Mouse (Mus musculus): ENCODE measurements around the gene Nrxn2. TPM values are rescaled to one million over a fixed set of nuclear protein-coding genes. Genes with fewer than 3 reads are reported as not detected.

The Nrxn2 gene
- polyA plus RNA-seq, 1 experiment from 2014 or later: 0.98 TPM

DNA sequence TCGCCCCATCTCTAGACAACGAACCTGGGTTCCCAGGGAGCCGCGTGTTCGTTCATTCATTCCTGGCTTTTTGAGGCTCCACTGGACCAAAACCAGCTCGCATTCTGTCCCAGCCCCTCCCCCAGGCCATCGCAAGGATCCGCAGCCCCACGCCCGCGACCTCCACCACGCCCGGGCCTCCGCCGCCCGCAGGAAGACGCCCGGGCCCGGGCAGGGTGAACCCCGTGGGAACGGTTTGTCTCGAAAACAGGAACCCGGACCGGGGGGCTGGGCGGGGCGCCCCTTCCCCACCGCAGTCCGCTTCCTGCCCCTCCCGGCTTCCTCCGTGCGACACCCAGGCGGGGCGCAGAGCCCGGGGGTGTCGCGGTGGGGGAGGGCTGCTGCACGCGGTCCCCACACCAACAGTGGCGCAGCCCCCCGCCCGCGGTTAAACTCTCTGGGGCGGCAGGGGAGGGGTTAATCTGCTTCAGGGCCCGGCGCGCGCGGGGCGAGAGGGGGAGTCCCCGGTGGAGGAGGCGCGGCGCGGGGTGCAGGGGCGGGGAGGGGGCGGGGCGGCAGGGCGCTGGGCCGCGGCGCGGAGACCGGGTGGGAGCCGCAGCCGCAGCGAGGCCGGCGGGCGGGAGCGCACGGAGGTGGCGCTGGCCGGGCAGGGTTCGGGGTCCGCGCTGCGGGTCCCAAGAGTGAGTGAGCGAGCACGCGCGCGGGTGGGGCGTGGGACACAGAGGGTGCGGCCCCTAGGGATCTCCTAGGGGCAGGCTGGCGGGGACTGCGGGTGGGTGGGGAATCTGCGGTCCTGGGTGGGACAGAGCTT lies 19.0 kb upstream of the Nrxn2 start, which contains the start of gene Rasgrp2:
Gene Rasgrp2, plus strand, starts transcription at position 56 of the 811 bp plus-strand sequence.
- H3K27me3 ChIP-seq (ENCODE audit: control insufficient read depth, insufficient read depth, low read length): peaks cover 26% of the 10 kb centered on the region
- H3K27ac ChIP-seq (ENCODE audit: low read length): peak within 1 kb of the TSS; percentile 69
- peak; percentile 31; the same call in 1 of the 2 replicates for ATAC-seq (ENCODE audit: insufficient read depth, low FRiP score)
- H3K4me3 ChIP-seq (replicated peaks; ENCODE audit: low read length): peak within 1 kb of the TSS; percentile 66
- H3K36me3 ChIP-seq (ENCODE audit: control insufficient read depth, insufficient read depth, low read length): no peaks in the 10 kb centered on the region
- H3K4me2 ChIP-seq (ENCODE audit: low read depth, low read length): peak within 1 kb of the TSS; percentile 100
- no peaks in the 10 kb centered on the region for H3K9me3 ChIP-seq (replicated peaks; ENCODE audit: control insufficient read depth, low read length)
- H3K4me1 ChIP-seq (ENCODE audit: control insufficient read depth, insufficient read depth, low read length): peaks cover 34% of the 10 kb centered on the region
- peak within 1 kb of the TSS; percentile 82 for H3K9ac ChIP-seq (ENCODE audit: low read length)
- WGBS: under 1% methylated on average over 72 of the region's 87 CpGs

DNA sequence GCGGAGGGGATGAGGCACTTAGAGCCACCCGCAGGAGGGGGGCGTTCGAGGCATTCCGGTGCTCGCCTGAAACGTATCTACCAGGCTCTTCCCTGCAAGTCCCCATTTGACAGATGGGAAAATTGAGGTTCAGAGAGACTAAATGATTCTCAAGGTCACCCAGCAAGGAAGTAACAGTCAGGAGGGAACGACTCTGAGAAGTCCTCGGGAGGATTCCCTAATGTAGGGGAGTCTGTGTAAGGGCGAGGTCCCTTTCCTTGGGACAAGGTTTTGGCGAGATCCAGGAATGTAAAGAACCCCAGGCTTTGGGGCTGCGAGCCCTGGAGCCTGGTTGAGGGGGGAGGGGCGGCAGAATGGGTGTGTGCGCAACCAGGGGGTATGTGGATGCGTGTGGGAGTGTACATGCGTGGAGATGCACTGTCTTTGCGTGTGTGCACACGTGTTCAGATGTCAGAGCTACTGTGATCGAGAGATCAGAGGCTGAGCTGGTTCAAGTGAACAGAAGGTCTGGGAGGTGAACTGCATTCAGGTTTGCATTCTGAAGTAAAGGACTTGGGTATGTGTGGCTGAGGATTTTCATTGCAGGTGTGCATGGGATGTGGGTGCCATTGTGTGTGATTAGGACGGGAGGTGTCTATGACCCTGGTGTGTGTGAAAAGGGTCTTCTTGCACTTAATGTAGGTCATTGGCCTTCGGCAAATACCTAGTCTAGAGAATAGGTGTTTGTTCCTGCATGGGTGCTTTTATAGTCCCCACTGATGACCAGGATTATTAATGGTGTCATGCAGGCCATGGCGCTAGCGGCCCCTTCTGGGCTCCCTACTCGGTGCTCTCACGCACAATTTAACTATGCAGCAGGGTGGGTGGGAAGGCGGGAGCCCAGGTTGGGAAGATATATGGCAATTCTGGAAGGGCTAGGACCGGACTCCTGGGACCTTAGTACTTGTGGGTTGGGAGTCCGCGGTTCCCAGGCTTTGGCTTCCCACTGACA lies 18.1 kb upstream of the Nrxn2 start:
- 2% methylated on average over 29 of the region's 29 CpGs for WGBS
- Histone ChIP-seq H3K4me1 (ENCODE audit: control insufficient read depth, insufficient read depth, low read length) (peaks cover 34% of the 10 kb centered on the region), H3K27me3 (ENCODE audit: control insufficient read depth, insufficient read depth, low read length) (peaks cover 26% of the 10 kb centered on the region), H3K36me3 (ENCODE audit: control insufficient read depth, insufficient read depth, low read length) (no peaks in the 10 kb centered on the region), H3K27ac (ENCODE audit: low read length) (peak overlapping the region; percentile 52; the same call in 1 of the 2 replicates), H3K9me3 (replicated peaks; ENCODE audit: control insufficient read depth, low read length) (no peaks in the 10 kb centered on the region), H3K4me3 (replicated peaks; ENCODE audit: low read length) (peak overlapping the region; percentile 66), H3K9ac (ENCODE audit: low read length) (peak overlapping the region; percentile 82), H3K4me2 (ENCODE audit: low read depth, low read length) (peak overlapping the region; percentile 100)
- ATAC-seq (ENCODE audit: insufficient read depth, low FRiP score): peak; percentile 6; the same call in 1 of the 2 replicates

DNA sequence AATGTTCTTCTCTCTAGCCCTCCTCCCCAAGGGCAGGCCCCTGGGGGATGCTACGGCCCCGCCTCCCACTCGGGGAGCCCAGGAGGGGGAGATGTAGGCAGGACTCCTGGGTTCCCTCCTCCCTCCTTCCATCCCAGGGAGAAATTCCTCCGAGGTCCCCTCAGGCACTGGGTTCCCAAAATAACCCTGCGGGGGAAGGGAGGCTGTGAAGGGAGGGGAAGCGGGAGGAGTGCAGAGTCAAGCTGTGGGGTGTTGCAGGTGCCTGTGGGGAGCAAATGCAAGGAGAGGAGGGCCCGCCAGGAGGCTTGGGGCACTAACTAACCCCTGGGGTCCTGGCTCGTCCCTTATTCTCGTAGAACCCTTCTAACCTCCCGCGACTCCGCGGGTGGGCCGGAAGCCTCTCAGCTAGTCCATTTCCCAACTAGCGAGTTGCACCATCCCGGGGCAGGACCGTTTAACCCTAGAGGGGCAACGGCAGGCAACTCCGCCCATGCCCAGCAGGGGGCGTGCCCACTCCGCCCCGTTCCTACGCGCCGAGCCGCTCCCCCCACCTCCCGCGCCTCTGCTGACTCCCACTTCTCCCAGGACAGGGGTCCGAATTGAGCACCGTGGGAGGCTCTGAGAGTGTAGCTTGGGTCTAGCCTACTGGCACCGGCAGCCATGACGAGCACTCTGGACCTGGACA lies 17.3 kb upstream of the Nrxn2 start:
- H3K4me1 ChIP-seq (ENCODE audit: control insufficient read depth, insufficient read depth, low read length): peaks cover 34% of the 10 kb centered on the region
- H3K4me3 ChIP-seq (replicated peaks; ENCODE audit: low read length): peak overlapping the region; percentile 66
- ATAC-seq (ENCODE audit: insufficient read depth, low FRiP score): peak; percentile 39
- peak overlapping the region; percentile 100 for H3K4me2 ChIP-seq (ENCODE audit: low read depth, low read length)
- H3K9ac ChIP-seq (ENCODE audit: low read length): peak overlapping the region; percentile 82
- peaks cover 26% of the 10 kb centered on the region for H3K27me3 ChIP-seq (ENCODE audit: control insufficient read depth, insufficient read depth, low read length)
- no peaks in the 10 kb centered on the region for H3K36me3 ChIP-seq (ENCODE audit: control insufficient read depth, insufficient read depth, low read length)
- WGBS: under 1% methylated on average over 32 of the region's 32 CpGs
- H3K9me3 ChIP-seq (replicated peaks; ENCODE audit: control insufficient read depth, low read length): no peaks in the 10 kb centered on the region
- H3K27ac ChIP-seq (ENCODE audit: low read length): peak overlapping the region; percentile 52; the same call in 1 of the 2 replicates

DNA sequence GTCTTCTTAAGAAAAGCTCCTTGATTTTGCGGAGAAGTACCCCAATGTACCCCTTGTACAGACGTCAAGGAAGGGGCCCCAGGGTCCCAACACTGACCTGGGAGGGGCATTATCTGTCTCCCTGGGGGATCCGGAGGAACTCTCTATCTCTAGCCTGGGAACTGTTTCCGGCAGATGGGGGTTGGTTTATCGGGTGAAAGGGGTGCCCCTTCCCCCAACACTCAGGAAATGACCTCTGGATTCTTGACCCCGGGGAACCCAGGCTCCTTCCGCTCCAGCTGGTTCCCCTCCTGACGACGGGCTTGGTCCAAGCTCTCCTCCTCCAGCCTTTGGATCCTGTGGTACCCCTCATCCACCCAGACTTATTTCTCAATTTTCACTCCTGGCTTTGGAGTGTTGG lies 16.6 kb upstream of the Nrxn2 start:
- no peaks in the 10 kb centered on the region for H3K36me3 ChIP-seq (ENCODE audit: control insufficient read depth, insufficient read depth, low read length)
- peak overlapping the region; percentile 19; the same call in 1 of the 2 replicates for H3K27ac ChIP-seq (ENCODE audit: low read length)
- peaks cover 34% of the 10 kb centered on the region for H3K4me1 ChIP-seq (ENCODE audit: control insufficient read depth, insufficient read depth, low read length)
- 11% methylated on average over 9 of the region's 9 CpGs for WGBS
- peak overlapping the region; percentile 82; the same call in 1 of the 2 replicates for H3K9ac ChIP-seq (ENCODE audit: low read length)
- H3K4me3 ChIP-seq (replicated peaks; ENCODE audit: low read length): peak overlapping the region; percentile 66
- ATAC-seq (ENCODE audit: insufficient read depth, low FRiP score): no peak
- H3K9me3 ChIP-seq (replicated peaks; ENCODE audit: control insufficient read depth, low read length): no peaks in the 10 kb centered on the region
- peaks cover 26% of the 10 kb centered on the region for H3K27me3 ChIP-seq (ENCODE audit: control insufficient read depth, insufficient read depth, low read length)
- H3K4me2 ChIP-seq (ENCODE audit: low read depth, low read length): peak overlapping the region; percentile 100

DNA sequence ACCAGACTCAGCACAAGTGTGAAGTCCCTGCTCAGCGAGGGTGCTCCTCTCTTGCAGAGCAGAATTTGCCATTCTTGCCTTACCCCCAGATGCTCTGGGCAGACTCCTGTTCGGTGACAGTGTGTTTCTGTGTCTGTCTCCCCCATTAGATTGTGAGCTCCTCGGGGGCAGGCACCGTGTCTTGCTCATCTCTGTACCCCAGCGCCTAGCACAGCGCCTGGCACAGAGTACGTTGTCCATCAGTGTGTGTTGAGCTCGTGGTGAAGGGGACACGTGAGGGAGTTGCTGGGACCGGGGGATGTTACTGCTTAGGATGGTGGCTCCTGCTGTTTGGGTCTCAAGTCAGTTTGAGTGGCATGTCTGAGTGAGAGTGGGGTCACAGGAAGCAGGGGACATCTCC lies 14.7 kb upstream of the Nrxn2 start:
- no peak for ATAC-seq (ENCODE audit: insufficient read depth, low FRiP score)
- H3K9me3 ChIP-seq (replicated peaks; ENCODE audit: control insufficient read depth, low read length): no peaks in the 10 kb centered on the region
- WGBS: 87% methylated on average over 10 of the region's 10 CpGs
- no peak overlapping the region for H3K4me3 ChIP-seq (replicated peaks; ENCODE audit: low read length)
- H3K27ac ChIP-seq (ENCODE audit: low read length): no peak overlapping the region
- peaks cover 26% of the 10 kb centered on the region for H3K4me1 ChIP-seq (ENCODE audit: control insufficient read depth, insufficient read depth, low read length)
- H3K27me3 ChIP-seq (ENCODE audit: control insufficient read depth, insufficient read depth, low read length): peaks cover 26% of the 10 kb centered on the region
- no peaks in the 10 kb centered on the region for H3K36me3 ChIP-seq (ENCODE audit: control insufficient read depth, insufficient read depth, low read length)
- no peak overlapping the region for H3K4me2 ChIP-seq (ENCODE audit: low read depth, low read length)
- H3K9ac ChIP-seq (ENCODE audit: low read length): no peak overlapping the region

DNA sequence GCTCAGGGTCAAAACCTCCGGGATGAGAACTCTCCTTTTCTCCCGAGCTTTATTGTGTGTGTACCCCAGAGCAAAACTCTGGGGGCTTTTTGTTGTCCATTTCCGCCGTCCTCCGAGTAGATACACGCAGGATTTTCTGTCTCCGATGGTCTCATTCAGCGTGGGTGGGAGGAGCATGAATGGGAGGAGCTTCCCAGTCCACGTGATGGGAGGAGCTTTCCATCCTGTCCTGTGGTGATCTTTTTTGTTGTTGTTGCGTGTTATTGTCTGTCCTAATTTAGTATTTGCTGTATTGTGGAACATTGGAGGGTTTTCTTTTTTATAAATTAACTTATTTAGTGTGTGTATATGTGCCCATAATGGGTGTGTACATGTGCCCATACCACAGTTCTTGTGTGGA lies 13.1 kb upstream of the Nrxn2 start:
- no peak overlapping the region for H3K4me2 ChIP-seq (ENCODE audit: low read depth, low read length)
- 71% methylated on average over 10 of the region's 10 CpGs for WGBS
- H3K4me1 ChIP-seq (ENCODE audit: control insufficient read depth, insufficient read depth, low read length): peaks cover 18% of the 10 kb centered on the region
- no peak for ATAC-seq (ENCODE audit: insufficient read depth, low FRiP score)
- no peaks in the 10 kb centered on the region for H3K9me3 ChIP-seq (replicated peaks; ENCODE audit: control insufficient read depth, low read length)
- H3K9ac ChIP-seq (ENCODE audit: low read length): no peak overlapping the region
- H3K4me3 ChIP-seq (replicated peaks; ENCODE audit: low read length): no peak overlapping the region
- no peaks in the 10 kb centered on the region for H3K36me3 ChIP-seq (ENCODE audit: control insufficient read depth, insufficient read depth, low read length)
- peaks cover 21% of the 10 kb centered on the region for H3K27me3 ChIP-seq (ENCODE audit: control insufficient read depth, insufficient read depth, low read length)
- H3K27ac ChIP-seq (ENCODE audit: low read length): no peak overlapping the region

DNA sequence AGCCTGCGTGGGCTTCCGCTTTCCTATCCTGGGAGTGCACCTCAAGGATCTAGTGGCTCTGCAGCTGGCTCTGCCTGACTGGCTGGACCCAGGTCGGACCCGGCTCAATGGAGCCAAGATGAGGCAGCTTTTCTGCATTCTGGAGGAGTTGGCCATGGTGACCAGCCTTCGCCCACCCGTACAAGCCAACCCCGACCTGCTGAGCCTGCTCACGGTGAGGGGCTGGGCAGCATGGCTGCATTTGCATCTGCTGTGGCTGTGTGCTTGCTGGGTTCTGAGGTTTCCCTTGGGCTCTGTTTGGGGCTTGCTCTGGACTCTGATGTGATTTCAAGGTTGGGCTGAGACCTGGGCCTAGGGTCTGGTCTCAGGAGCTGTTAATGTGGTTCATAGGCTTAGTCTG lies 11.4 kb upstream of the Nrxn2 start:
- no peak for ATAC-seq (ENCODE audit: insufficient read depth, low FRiP score)
- H3K4me3 ChIP-seq (replicated peaks; ENCODE audit: low read length): no peak overlapping the region
- H3K4me1 ChIP-seq (ENCODE audit: control insufficient read depth, insufficient read depth, low read length): peaks cover 1% of the 10 kb centered on the region
- no peaks in the 10 kb centered on the region for H3K36me3 ChIP-seq (ENCODE audit: control insufficient read depth, insufficient read depth, low read length)
- H3K27me3 ChIP-seq (ENCODE audit: control insufficient read depth, insufficient read depth, low read length): peaks cover 7% of the 10 kb centered on the region; the same call in 1 of the 2 replicates
- 76% methylated on average over 8 of the region's 8 CpGs for WGBS
- no peak overlapping the region for H3K9ac ChIP-seq (ENCODE audit: low read length)
- H3K9me3 ChIP-seq (replicated peaks; ENCODE audit: control insufficient read depth, low read length): no peaks in the 10 kb centered on the region
- no peak overlapping the region for H3K4me2 ChIP-seq (ENCODE audit: low read depth, low read length)
- H3K27ac ChIP-seq (ENCODE audit: low read length): no peak overlapping the region

DNA sequence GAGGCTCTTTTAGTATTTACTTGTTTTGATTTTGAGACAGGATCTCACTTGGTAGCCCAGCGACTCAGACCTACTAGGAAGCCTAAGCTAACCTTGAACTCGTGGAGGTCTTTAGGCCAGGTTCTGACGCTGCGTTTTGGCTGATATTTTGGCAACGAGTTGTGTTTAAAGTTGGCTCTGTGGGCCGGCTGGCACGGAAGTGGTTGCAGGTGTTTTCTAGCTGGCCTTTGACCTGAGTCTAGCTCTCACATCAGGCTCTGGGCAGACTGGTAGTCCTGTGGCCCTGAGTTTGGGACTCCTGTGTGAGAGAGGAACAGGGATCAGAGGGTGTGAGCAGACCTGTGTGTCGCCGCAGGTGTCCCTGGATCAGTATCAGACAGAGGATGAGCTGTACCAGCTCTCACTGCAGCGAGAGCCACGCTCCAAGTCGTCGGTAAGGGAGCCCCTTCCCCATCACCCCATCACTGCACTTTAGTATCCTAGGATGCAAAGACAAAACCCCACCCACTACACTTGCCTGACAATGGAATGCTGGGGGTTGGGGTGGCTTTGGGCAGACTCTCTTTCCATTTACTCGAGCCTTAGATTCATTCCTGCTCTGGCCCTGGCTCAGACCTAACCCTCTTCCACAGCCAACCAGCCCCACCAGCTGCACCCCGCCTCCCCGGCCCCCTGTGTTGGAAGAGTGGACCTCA lies 10.6 kb upstream of the Nrxn2 start:
- ATAC-seq (ENCODE audit: insufficient read depth, low FRiP score): no peak
- 59% methylated on average over 16 of the region's 16 CpGs for WGBS
- H3K9ac ChIP-seq (ENCODE audit: low read length): no peak overlapping the region
- no peak overlapping the region for H3K4me3 ChIP-seq (replicated peaks; ENCODE audit: low read length)
- H3K9me3 ChIP-seq (replicated peaks; ENCODE audit: control insufficient read depth, low read length): no peaks in the 10 kb centered on the region
- H3K36me3 ChIP-seq (ENCODE audit: control insufficient read depth, insufficient read depth, low read length): no peaks in the 10 kb centered on the region
- no peak overlapping the region for H3K27ac ChIP-seq (ENCODE audit: low read length)
- no peaks in the 10 kb centered on the region for H3K4me1 ChIP-seq (ENCODE audit: control insufficient read depth, insufficient read depth, low read length)
- no peak overlapping the region for H3K4me2 ChIP-seq (ENCODE audit: low read depth, low read length)
- 0 out of 2 replicates have a peak, but pooled peaks cover under 1% of the 10 kb centered on the region for H3K27me3 ChIP-seq (ENCODE audit: control insufficient read depth, insufficient read depth, low read length)

Data from stomach, embryonic 16.5 days (tissue).